Mouse (Mus musculus) kidney, postnatal 25 days (tissue): Measurements from ENCODE around the gene Tctex1d4.

Experiments used
- DNase-seq, 2 experiments: peaks; one replicate each; pipeline ENCODE4 v3.0.0; 2021; ENCODE audit warnings: mixed read lengths in 2 of 2

Tctex1d4 gene

GRCm38 (mm10) chr4:117140613-117141012, 14.0 kb downstream of the Tctex1d4 start:
- no peak for DNase-seq

- DNase-seq: no peak
Measured at GRCm38 (mm10) chr4:117143023-117143422, 16.4 kb downstream of the Tctex1d4 start.

- DNase-seq: no peak
Measured at GRCm38 (mm10) chr4:117145248-117145647, 18.7 kb downstream of the Tctex1d4 start.

- peak; percentile 91 to 95 for DNase-seq
Measured at GRCm38 (mm10) chr4:117146176-117146575, 19.6 kb downstream of the Tctex1d4 start.

GRCm38 (mm10) chr4:117148047-117148713, 21.6 kb downstream of the Tctex1d4 start:
- DNase-seq: no peak

- no peak for DNase-seq
Measured at GRCm38 (mm10) chr4:117148815-117149214, 22.2 kb downstream of the Tctex1d4 start.

GRCm38 (mm10) chr4:117149291-117150211, 23.0 kb downstream of the Tctex1d4 start:
- DNase-seq: no peak

GRCm38 (mm10) chr4:117150212-117150733, 23.7 kb downstream of the Tctex1d4 start:
- no peak for DNase-seq

GRCm38 (mm10) chr4:117151416-117151815, 24.8 kb downstream of the Tctex1d4 start:
- DNase-seq: no peak

- no peak for DNase-seq
Measured at GRCm38 (mm10) chr4:117152714-117153113, 26.1 kb downstream of the Tctex1d4 start.

- no peak for DNase-seq
Measured at GRCm38 (mm10) chr4:117155020-117155791, 28.6 kb downstream of the Tctex1d4 start.

- peak; percentile 88 to 94 for DNase-seq
Measured at GRCm38 (mm10) chr4:117155792-117156355, 29.3 kb downstream of the Tctex1d4 start, which contains the start of gene Rps8. Gene Rps8, minus strand, starts transcription at chr4:117156243.

- no peak for DNase-seq
Measured at GRCm38 (mm10) chr4:117156372-117156771, 29.8 kb downstream of the Tctex1d4 start.

GRCm38 (mm10) chr4:117159666-117160065, 33.1 kb downstream of the Tctex1d4 start:
- no peak for DNase-seq

- no peak for DNase-seq
Measured at GRCm38 (mm10) chr4:117161183-117161582, 34.6 kb downstream of the Tctex1d4 start.

- no peak for DNase-seq
Measured at GRCm38 (mm10) chr4:117169936-117170335, 43.3 kb downstream of the Tctex1d4 start.
